Mouse (Mus musculus) heart, postnatal 14 days (tissue): ENCODE data around the gene Dop1a. TPM values are rescaled to one million over a fixed set of nuclear protein-coding genes. Genes with fewer than 3 reads are reported as not detected.

Experiments
- DNase-seq, 2 experiments: peaks; one replicate each; pipeline ENCODE4 v3.0.0; 2021 to 2022
- intact Hi-C: fragments of 180-260 bp; cut with DNase I; formaldehyde crosslinking; loops from one replicate; pipeline ENCODE4 v1.15.1; 2025
- long read RNA-seq, 2 experiments: library from polyadenylated mRNA; stranded (forward); transcript quantifications; one replicate each; pipeline ENCODE4 v2.0.0; 2021
- total RNA-seq, 2 experiments: library from RNA; stranded (reverse); gene quantifications; 2 replicates each; pipeline ENCODE4 v1.2.3; 2021

Dop1a gene
- 10 to 100 TPM; 22.2 to 24.2 TPM for total RNA-seq
- long read RNA-seq, experiment 1, partial matches to known transcripts: 2 of 3 reads
- long read RNA-seq, experiment 1, other reads (novel, unspliced or antisense): 1 of 3 reads
- long read RNA-seq, experiment 2, partial matches to known transcripts: 3 of 6 reads
- long read RNA-seq, experiment 2, other reads (novel, unspliced or antisense): 3 of 6 reads

DNA sequence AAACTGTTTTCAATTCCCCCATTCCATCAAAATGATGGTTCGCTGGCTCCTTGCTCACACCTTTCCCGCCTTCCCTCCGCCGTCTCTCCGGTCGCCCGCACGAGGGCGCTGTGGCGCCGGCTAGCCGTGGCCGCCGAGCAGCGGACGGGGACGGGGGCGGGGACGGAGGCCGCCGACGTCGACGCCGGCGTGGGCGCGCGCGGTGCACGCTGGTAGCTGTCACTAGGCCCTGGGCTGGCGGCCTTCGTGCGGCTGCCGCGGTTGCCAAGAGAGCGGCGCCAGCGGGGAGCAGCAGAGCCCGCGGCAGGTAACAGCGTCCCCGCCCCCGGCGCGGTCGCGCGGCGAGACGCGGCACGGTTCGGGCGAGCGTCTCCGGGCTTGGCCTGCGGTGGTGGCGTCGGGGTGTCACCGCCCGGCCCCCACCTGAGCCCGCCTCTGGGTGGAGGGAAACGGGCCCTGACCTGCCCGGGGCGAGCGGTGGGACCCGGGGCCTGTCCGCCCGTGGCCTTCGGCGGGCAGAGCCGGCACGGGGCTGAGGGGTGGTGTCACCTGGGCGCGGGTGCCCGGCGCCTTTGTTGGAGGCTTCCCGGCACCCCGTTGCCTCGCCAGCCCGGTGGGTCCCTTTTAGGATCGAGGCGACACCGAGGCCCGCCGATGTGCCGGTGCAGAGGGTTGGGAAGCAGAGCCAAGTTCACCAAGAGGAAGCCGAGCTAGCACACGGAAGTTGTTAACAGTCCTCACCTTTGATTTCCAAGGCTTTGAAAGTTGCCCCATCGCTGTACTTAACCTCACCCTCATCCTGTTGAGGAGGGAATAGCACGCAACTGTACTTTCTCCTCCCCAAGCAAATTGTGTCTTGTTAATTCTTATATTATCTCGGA is at the start of gene Dop1a:
Gene Dop1a, plus strand, starts transcription at position 165 of the 881 bp plus-strand sequence.
- intact Hi-C loops: loop anchor here (2.0 to 5.0 kb wide), 2 partner anchors 50 to 108 kb away; no protein-coding TSS in a partner anchor
- peak; percentile 97 for DNase-seq

DNA sequence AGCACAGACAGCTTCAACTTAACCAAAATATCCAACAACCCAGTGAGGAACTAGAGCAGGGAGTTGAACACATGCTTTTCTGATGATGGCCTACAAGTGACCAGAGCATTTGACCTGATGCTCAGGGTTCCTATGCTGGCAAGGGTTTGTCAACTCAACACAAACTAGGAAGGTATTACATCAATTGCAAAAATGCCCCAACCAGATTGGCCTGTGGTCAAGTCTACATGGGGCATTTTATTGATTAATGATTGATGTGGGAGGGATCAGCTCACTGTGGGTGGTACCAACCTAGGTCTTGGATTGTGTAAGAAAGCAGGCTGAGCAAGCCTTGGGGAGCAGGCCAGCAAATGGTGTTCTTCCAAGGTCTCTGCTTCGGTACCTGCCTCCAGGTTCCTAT is 49.0 kb upstream of the Dop1a start:
- no peak for DNase-seq
- intact Hi-C loops: no loop called here

- intact Hi-C loops: no loop called here
Measured at GRCm38 (mm10) chr9:86419366-86419765, 47.6 kb upstream of the Dop1a start.

DNA sequence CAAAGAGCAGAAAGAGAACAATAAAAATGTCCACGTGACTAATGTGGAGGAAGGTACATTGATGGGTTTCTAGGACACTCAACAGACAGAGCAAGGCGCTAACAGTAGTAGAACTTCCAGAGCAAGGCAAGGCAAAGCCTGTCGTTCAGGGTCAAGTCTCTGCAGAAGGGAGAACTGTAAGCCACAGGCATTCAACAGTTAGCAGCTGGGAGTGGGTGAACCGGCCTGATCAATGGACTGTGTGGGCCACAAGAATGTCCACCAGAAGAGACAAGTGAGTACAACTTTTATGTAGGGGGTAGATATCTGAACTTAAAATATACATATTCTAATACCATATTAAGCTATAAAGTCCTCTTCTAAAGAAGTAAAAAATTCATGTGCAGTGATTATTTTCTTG is 43.6 kb upstream of the Dop1a start:
- DNase-seq: no peak
- intact Hi-C loops: no loop called here

More at GRCm38 (mm10) chr9:86419366-86419765, 47.6 kb upstream of the Dop1a start:
- no peak for DNase-seq

DNA sequence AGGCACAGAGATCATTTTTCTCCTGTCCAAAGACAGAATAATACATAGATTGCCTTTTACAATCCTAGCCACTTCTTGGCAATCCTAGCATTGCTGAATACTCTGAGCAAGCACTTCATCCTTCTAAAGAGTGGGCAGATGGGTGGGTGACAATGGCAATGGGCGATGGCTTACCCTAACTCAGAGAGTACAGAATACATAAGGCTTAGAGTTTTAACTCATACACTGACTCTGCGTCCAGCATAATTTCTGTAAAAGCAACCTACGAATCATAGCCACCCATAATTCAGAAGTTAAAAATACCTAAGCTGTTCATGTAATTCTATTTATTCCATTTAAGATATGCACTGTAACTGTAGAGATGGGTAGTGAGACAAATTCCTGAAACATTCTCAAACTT is 31.4 kb upstream of the Dop1a start:
- DNase-seq: no peak
- intact Hi-C loops: no loop called here

GRCm38 (mm10) chr9:86436608-86437007 is 30.3 kb upstream of the Dop1a start:
- intact Hi-C loops: no loop called here
- no peak for DNase-seq

DNA sequence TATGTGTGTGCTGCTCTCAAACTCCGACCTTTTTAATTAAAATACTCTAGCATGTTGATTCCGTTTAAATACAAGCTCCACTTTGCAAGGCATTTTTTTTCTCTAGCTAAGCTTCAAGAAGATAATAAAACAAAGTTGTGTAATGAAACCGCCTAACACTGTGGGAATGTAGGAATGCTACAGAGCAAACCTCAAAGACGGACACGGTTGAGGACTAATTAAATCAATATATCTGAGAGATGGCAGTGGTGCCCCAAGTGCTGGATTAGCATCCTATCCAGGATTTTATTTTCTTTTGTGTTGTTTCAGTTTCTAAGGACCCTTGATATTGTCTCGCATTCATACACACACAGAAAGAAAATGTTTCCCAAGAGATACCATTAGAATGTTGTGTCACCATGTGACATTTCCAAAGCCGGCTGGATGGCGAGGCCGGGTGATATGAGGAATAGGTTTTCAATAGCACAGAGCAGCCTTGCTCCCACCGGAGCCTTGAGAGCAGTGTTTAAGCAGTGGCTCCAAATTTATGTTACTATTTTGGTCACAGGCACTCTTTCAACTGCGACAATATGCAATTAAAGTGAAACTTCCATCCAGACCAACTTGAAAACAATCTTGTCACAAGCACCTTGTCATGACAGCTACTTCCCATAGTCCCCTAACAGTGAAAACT is 28.5 kb upstream of the Dop1a start:
- intact Hi-C loops: no loop called here
- no peak for DNase-seq

GRCm38 (mm10) chr9:86442248-86442647 is 24.7 kb upstream of the Dop1a start:
- intact Hi-C loops: no loop called here
- no peak for DNase-seq

DNA sequence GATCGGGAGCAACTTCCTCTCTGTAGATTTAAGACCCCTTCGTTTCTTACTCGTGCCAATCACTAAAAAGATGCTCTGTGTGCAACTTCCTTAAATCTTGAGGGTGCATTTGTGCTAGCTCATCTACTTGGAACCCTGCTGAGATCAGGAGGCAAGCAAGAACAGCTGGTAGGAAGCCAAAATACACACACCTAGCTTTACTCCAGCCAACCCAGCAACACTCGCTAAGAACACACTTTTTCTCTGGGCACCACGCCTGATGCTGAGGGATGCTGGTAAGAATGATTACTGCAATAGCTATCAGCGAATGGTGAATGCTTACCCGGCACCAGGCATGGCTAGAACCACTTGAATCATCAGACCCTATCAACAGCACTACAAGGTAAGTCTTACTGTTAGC is 20.1 kb upstream of the Dop1a start:
- DNase-seq: no peak
- intact Hi-C loops: no loop called here

DNA sequence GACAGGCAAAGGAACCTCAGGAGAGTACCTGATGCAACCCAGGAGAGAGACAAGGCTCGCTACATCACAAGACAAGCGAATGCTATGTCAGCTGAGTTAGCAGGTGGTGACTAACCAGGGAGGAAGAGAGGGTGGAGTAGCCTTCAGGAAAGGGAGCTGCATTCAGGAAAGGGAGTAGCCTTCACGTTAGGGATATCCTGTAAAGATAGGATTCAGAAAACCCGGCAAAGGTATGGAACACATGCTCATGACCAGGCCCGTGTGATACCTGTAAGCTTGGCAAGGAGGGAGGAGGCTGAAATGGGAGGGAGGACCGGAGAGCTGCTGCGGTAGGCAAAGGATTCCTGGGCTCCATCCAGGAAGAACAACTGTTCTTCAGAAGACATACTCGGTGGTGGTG is 19.5 kb upstream of the Dop1a start:
- DNase-seq: no peak
- intact Hi-C loops: no loop called here

DNA sequence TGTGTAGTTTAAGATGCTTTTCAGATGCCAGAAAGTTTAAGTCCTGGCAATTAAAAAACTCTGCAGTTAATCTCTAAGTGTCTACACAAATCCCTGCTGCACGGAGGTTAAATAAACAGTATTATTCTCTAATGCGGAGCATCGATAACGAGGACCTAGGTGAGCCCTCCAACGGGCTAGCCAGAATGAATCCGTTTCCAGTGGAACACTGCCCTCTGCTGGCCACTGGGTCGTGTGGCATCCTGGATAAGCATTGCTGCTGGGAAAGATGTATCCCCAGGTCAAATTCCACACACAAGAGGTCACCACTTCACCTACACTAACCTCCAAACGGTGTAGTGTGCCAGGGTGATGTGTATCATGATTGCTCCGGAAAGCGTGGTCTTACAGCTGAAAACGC is 17.4 kb upstream of the Dop1a start:
- DNase-seq: peak; percentile 78 to 88
- intact Hi-C loops: loop anchor here (1.0 kb wide), 1 partner anchor 670 kb away; no protein-coding TSS in a partner anchor

DNA sequence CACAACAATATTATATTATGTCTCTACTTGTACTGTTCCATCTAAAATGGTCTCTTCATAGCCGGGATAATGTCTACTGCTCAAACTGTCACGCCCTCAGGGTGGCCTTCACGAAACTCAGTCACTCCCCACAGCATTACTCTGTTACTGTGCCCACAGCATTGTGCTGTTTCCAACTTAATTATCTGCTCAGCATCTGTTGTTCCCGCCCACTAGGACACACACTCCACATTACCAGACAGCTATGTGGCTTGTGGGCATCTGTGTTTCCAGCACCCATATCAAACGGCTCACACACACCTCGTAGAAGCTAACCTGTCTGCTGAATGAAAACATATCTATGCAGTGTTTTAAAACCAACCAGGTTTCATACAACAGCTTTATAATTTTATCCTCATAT is 15.9 kb upstream of the Dop1a start:
- intact Hi-C loops: loop anchor here (5.0 kb wide), 1 partner anchor 579 kb away; no protein-coding TSS in a partner anchor
- no peak for DNase-seq

DNA sequence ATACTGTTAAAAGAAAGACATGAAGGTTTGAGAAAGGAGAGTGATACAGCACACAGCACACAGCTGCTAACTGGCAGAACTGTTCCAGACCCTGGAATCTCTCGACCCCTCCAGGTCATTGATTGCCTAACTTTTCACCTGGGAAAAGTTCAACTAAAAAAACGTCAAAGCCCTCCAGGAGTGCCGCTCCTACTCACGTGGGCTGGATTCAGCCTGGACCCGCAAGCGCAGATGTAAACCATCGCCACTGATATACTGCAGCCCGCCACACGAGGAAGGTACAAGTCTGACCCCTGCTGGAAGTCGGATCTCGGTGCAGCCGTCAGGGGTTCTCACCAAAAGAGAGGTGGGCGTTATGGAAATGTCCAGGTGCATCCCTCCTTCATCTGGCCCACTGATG is 15.3 kb upstream of the Dop1a start:
- intact Hi-C loops: loop anchor here (5.0 kb wide), 1 partner anchor 579 kb away; no protein-coding TSS in a partner anchor
- peak; percentile 46 to 69 for DNase-seq

GRCm38 (mm10) chr9:86453626-86454025 is 13.3 kb upstream of the Dop1a start:
- no peak for DNase-seq
- intact Hi-C loops: loop anchor here (5.0 kb wide), 1 partner anchor 581 kb away; no protein-coding TSS in a partner anchor

- peak; percentile 91 to 92 for DNase-seq
- intact Hi-C loops: loop anchor here (5.0 kb wide), 1 partner anchor 53 kb away; no protein-coding TSS in a partner anchor
Measured at GRCm38 (mm10) chr9:86464151-86465105, 2.5 kb upstream of the Dop1a start, which contains the start of gene Ube2cbp. Gene Ube2cbp (minus strand): TSS chr9:86464950.

DNA sequence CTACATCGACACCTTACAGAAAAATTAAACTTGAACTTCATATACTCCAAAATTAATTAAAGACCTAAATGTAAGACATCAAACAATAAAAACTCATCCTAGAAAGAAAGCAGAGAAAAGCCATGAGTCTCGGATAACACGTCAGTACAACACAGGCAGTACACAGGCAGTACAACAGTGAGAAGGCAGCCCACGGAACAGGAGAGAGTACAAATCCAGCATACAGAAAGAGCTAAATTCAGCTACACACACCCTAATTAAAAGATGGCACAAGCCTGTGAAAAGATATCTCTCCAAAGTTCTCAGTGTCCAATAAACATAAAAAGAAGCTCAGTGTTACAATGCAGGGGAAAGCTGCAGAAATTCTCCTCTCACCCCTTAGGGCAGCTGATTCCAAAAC is 9.0 kb downstream of the Dop1a start:
- intact Hi-C loops: no loop called here
- DNase-seq: no peak

- DNase-seq: no peak
- intact Hi-C loops: no loop called here
Measured at GRCm38 (mm10) chr9:86476763-86477162, 9.8 kb downstream of the Dop1a start.

- DNase-seq: peak in 1 of 2 experiments; percentile 30
- intact Hi-C loops: no loop called here
Measured at GRCm38 (mm10) chr9:86478414-86479093, 11.6 kb downstream of the Dop1a start.

DNA sequence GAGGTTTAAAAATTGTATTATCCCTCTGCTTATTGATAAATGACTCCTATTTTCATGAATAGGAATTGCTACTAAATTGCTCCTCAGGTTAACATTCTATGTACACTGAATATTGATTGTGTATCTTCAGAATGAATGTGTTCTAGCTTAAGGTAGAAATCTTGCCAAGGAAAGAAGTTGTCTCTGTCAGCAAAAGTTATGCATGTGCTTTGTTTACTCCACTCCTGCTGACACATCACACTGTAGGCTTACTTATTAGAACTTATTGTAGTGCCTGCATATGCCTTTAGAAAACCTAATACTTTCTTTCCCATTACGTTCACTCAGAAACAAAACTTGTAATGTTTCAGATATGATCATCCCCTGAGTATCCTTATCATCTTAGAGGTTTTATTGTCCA is 15.3 kb downstream of the Dop1a start:
- intact Hi-C loops: no loop called here
- no peak for DNase-seq
